Mouse (Mus musculus): ENCODE data around the gene Ufc1. TPM values are rescaled to one million over a fixed set of nuclear protein-coding genes. Genes with fewer than 3 reads are reported as not detected.

Ufc1 gene
- total and polyA plus RNA-seq, 2 experiments from 2014 or later, result 96.6 to 133 TPM

- Histone ChIP-seq H3K9me3 (ENCODE audit: low read length) (no peaks in the 10 kb centered on the region), H3K4me3 (ENCODE audit: low read depth, low read length) (peak overlapping the region; percentile 27; the same call in 1 of the 2 replicates), H3K4me2 (ENCODE audit: low read depth) (peak overlapping the region; percentile 50), H3K27me3 (ENCODE audit: insufficient read depth, low read length) (no peaks in the 10 kb centered on the region), H3K9ac (no peak overlapping the region), H3K4me1 (ENCODE audit: insufficient read depth) (peaks cover 12% of the 10 kb centered on the region; the same call in 1 of the 2 replicates), H3K27ac (ENCODE audit: low read depth, low read length) (peak overlapping the region; percentile 91), H3K36me3 (ENCODE audit: insufficient read depth) (0 out of 2 replicates have a peak, but pooled peaks cover 6% of the 10 kb centered on the region)
- peak; percentile 93 for ATAC-seq
- DNase-seq, result peak; percentile 83
- TF ChIP-seq CTCF (IDR thresholded peaks at IDR 0.05; ENCODE audit: low read depth), result no peak
- WGBS, result 3% methylated on average over 2 of the region's 2 CpGs
These were observed 31.6 kb downstream of the Ufc1 start for GRCm38 (mm10) chr1:171263185-171263611.

GRCm38 (mm10) chr1:171262594-171263130 is 32.2 kb downstream of the Ufc1 start:
- DNase-seq, result peak; percentile 89
- no peaks in the 10 kb centered on the region for H3K9me3 ChIP-seq (ENCODE audit: low read length)
- peak overlapping the region; percentile 40 for H3K9ac ChIP-seq
- WGBS, result 4% methylated on average over 8 of the region's 8 CpGs
- H3K27ac ChIP-seq (ENCODE audit: low read depth, low read length), result peak overlapping the region; percentile 91
- no peaks in the 10 kb centered on the region for H3K27me3 ChIP-seq (ENCODE audit: insufficient read depth, low read length)
- 0 out of 2 replicates have a peak, but pooled peaks cover 6% of the 10 kb centered on the region for H3K36me3 ChIP-seq (ENCODE audit: insufficient read depth)
- H3K4me3 ChIP-seq (ENCODE audit: low read depth, low read length), result peak overlapping the region; percentile 27
- no peak for TF ChIP-seq CTCF (IDR thresholded peaks at IDR 0.05; ENCODE audit: low read depth)
- peak; percentile 82 for ATAC-seq
- peak overlapping the region; percentile 50 for H3K4me2 ChIP-seq (ENCODE audit: low read depth)
- H3K4me1 ChIP-seq (ENCODE audit: insufficient read depth), result peaks cover 12% of the 10 kb centered on the region; the same call in 1 of the 2 replicates

GRCm38 (mm10) chr1:171260316-171260715 is 34.5 kb downstream of the Ufc1 start:
- Histone ChIP-seq H3K36me3 (ENCODE audit: insufficient read depth) (0 out of 2 replicates have a peak, but pooled peaks cover 6% of the 10 kb centered on the region), H3K4me1 (ENCODE audit: insufficient read depth) (peaks cover 12% of the 10 kb centered on the region; the same call in 1 of the 2 replicates), H3K27ac (ENCODE audit: low read depth, low read length) (no peak overlapping the region), H3K9ac (no peak overlapping the region), H3K4me2 (ENCODE audit: low read depth) (no peak overlapping the region), H3K4me3 (ENCODE audit: low read depth, low read length) (no peak overlapping the region), H3K27me3 (ENCODE audit: insufficient read depth, low read length) (no peaks in the 10 kb centered on the region), H3K9me3 (ENCODE audit: low read length) (no peaks in the 10 kb centered on the region)
- WGBS, result 84% methylated on average over 3 of the region's 3 CpGs
- DNase-seq (no peak), ATAC-seq (no peak)
- no peak for TF ChIP-seq CTCF (IDR thresholded peaks at IDR 0.05; ENCODE audit: low read depth)

GRCm38 (mm10) chr1:171258921-171259320 is 35.9 kb downstream of the Ufc1 start:
- Histone ChIP-seq H3K27me3 (ENCODE audit: insufficient read depth, low read length) (no peaks in the 10 kb centered on the region), H3K9ac (no peak overlapping the region), H3K4me3 (ENCODE audit: low read depth, low read length) (no peak overlapping the region), H3K36me3 (ENCODE audit: insufficient read depth) (0 out of 2 replicates have a peak, but pooled peaks cover 6% of the 10 kb centered on the region), H3K4me1 (ENCODE audit: insufficient read depth) (peaks cover 12% of the 10 kb centered on the region; the same call in 1 of the 2 replicates), H3K9me3 (ENCODE audit: low read length) (no peaks in the 10 kb centered on the region), H3K4me2 (ENCODE audit: low read depth) (no peak overlapping the region), H3K27ac (ENCODE audit: low read depth, low read length) (no peak overlapping the region)
- ATAC-seq (no peak), DNase-seq (no peak)
- WGBS, result 86% methylated on average over 17 of the region's 17 CpGs
- no peak for TF ChIP-seq CTCF (IDR thresholded peaks at IDR 0.05; ENCODE audit: low read depth)

GRCm38 (mm10) chr1:171257781-171258180 is 37.0 kb downstream of the Ufc1 start:
- Histone ChIP-seq H3K4me1 (ENCODE audit: insufficient read depth) (0 out of 2 replicates have a peak, but pooled peaks cover 5% of the 10 kb centered on the region), H3K27ac (ENCODE audit: low read depth, low read length) (no peak overlapping the region), H3K27me3 (ENCODE audit: insufficient read depth, low read length) (no peaks in the 10 kb centered on the region), H3K4me3 (ENCODE audit: low read depth, low read length) (no peak overlapping the region), H3K4me2 (ENCODE audit: low read depth) (no peak overlapping the region), H3K9me3 (ENCODE audit: low read length) (no peaks in the 10 kb centered on the region), H3K36me3 (ENCODE audit: insufficient read depth) (0 out of 2 replicates have a peak, but pooled peaks cover 6% of the 10 kb centered on the region), H3K9ac (no peak overlapping the region)
- no peak for TF ChIP-seq CTCF (IDR thresholded peaks at IDR 0.05; ENCODE audit: low read depth)
- ATAC-seq, result no peak
- 94% methylated on average over 9 of the region's 9 CpGs for WGBS
- DNase-seq, result no peak

GRCm38 (mm10) chr1:171256937-171257548 is 37.8 kb downstream of the Ufc1 start:
- peak; percentile 63 for ATAC-seq
- 70% methylated on average over 15 of the region's 15 CpGs for WGBS
- Histone ChIP-seq H3K9me3 (ENCODE audit: low read length) (no peaks in the 10 kb centered on the region), H3K4me1 (ENCODE audit: insufficient read depth) (0 out of 2 replicates have a peak, but pooled peaks cover 6% of the 10 kb centered on the region), H3K27me3 (ENCODE audit: insufficient read depth, low read length) (no peaks in the 10 kb centered on the region), H3K9ac (no peak overlapping the region), H3K27ac (ENCODE audit: low read depth, low read length) (no peak overlapping the region), H3K4me3 (ENCODE audit: low read depth, low read length) (no peak overlapping the region), H3K4me2 (ENCODE audit: low read depth) (no peak overlapping the region), H3K36me3 (ENCODE audit: insufficient read depth) (0 out of 2 replicates have a peak, but pooled peaks cover 6% of the 10 kb centered on the region)
- peak; percentile 80 for DNase-seq
- TF ChIP-seq CTCF (IDR thresholded peaks at IDR 0.05; ENCODE audit: low read depth), result peak; percentile 83
